In the genomic region with DNA sequence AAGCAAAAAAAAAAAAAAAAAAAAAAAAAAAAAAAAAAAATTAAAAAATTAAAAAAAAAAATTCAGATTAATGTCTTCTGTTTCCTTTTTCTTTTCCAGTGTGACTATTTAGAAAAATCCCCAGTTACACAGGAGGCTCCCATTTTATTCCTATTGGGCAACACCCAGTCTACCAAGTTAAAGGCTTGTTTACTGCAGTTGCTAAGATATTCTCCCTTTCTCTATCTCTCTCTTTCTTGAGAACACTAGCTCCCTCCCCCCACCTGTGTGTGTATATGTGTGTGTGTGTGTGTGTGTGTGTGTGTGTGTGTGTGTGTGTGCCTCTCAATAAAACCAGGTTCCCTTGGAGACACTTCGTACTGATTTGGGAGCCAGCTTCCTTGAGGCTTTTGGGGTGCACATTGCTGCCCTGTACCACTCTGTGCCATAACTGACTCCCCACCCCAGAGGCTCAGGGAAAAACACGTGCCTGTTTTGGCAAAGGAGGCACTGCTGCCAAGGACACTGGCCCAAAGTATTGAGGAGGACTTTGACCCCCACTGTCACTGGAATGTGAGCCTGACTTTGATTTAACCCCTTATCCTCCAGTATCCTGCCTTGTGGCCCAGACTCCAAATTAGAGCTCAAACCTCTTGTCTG, we compare ENCODE assay signal across 9 mouse cellular contexts. TPM values are rescaled to one million over a fixed set of nuclear protein-coding genes. Genes with fewer than 3 reads are reported as not detected.
DNase-seq lines count a peak whose midpoint lies in the region; ATAC-seq lines count a peak whose summit lies in the region.
"Had no signal": no experiment of that assay in that cellular context is flagged by ENCODE, and none has a peak within 500 bp of the region (broad histone marks: within the 10 kb centered on the region; RNA-seq: fewer than 3 reads in every experiment).

No protein-coding gene starts in this region.

- H3K27ac ChIP-seq in stomach, embryonic 16.5 days (ENCODE audit: low read length), result no peak overlapping the region

- 25% methylated on average over 2 of the region's 2 CpGs for WGBS in stomach, embryonic 16.5 days

- H3K9ac ChIP-seq in stomach, embryonic 16.5 days (ENCODE audit: low read length), result no peak overlapping the region

- peak; percentile 11 for DNase-seq in lung, postnatal 36 days
- DNase-seq in lung, postnatal 14 days, result no peak
- peak; percentile 28 for DNase-seq in forelimb bud, embryonic 11.5 days (ENCODE audit: low read depth, low spot score)
- peak; percentile 83 for DNase-seq in kidney, postnatal 14 days
- no peak for DNase-seq in thymus, postnatal 36 days
- no peak for DNase-seq in right cerebral cortex, postnatal 36 days (ENCODE audit: low spot score in 2 of 2)
- DNase-seq in layer of hippocampus, adult 9-10 months (ENCODE audit: low spot score), result no peak

- ATAC-seq in stomach, embryonic 16.5 days (ENCODE audit: insufficient read depth, low FRiP score), result peak; percentile 47; the same call in 1 of the 2 replicates

- H3K4me2 ChIP-seq in stomach, embryonic 16.5 days (ENCODE audit: low read depth, low read length), result no peak overlapping the region

- no peaks in the 10 kb centered on the region for H3K4me1 ChIP-seq in stomach, embryonic 16.5 days (ENCODE audit: control insufficient read depth, insufficient read depth, low read length)

- H3K9me3 ChIP-seq in stomach, embryonic 16.5 days (replicated peaks; ENCODE audit: control insufficient read depth, low read length), result no peaks in the 10 kb centered on the region

- H3K4me3 ChIP-seq in stomach, embryonic 16.5 days (replicated peaks; ENCODE audit: low read length), result no peak overlapping the region

- H3K36me3 ChIP-seq in stomach, embryonic 16.5 days (ENCODE audit: control insufficient read depth, insufficient read depth, low read length), result no peaks in the 10 kb centered on the region

- no peaks in the 10 kb centered on the region for H3K27me3 ChIP-seq in stomach, embryonic 16.5 days (ENCODE audit: control insufficient read depth, insufficient read depth, low read length)

RNA-seq across cellular contexts. Expression of gene Anapc15-ps, which starts 50.3 kb away (rescaled TPM):
- polyA plus RNA-seq in stomach, embryonic 16.5 days (2015; fragmentation: Nextera tagmentation; extraction: Ambion mirVana), result 0.70 TPM in 1 of 2 replicates, not detected in the other
- polyA plus RNA-seq: gonadal fat pad, adult 2 months had no signal

RNA-seq across cellular contexts. Expression of gene Nudt4, which starts 59.1 kb away (rescaled TPM):
- 46.0 and 53.6 TPM in 2 replicates for polyA plus RNA-seq in stomach, embryonic 16.5 days (2015; fragmentation: Nextera tagmentation; extraction: Ambion mirVana)

Comparison
In these comparisons a context has a peak if more than half of its experiments do, and no peak if none do; other contexts are left out.
1. DNase-seq: peak in lung, postnatal 36 days (single experiment), forelimb bud, embryonic 11.5 days (single experiment) and kidney, postnatal 14 days (single experiment); none in lung, postnatal 14 days (single experiment), thymus, postnatal 36 days (0 of 2), right cerebral cortex, postnatal 36 days (0 of 2) and layer of hippocampus, adult 9-10 months (single experiment).